Mouse (Mus musculus) CH12.LX (cell line): Measurements from ENCODE around the gene Begain. TPM values are rescaled to one million over a fixed set of nuclear protein-coding genes. Genes with fewer than 3 reads are reported as not detected.

Source experiments
- DNase-seq: peaks from one replicate; pipeline ENCODE4 v3.0.0-alpha.2; 2013; ENCODE audit errors: extremely low read depth
- H3K27ac ChIP-seq: 2 replicates; pipeline ENCODE4 v1.5.1; 2012; ENCODE audit warnings: low read depth, mild to moderate bottlenecking, control low read depth, moderate library complexity; ENCODE audit not compliant: insufficient read depth
- H3K27me3 ChIP-seq: replicated peaks from 2 replicates; pipeline ENCODE3; 2012; ENCODE audit warnings: inconsistent platforms
- H3K36me3 ChIP-seq, 2 experiments: replicated peaks in 1 of 2; 2 replicates each; pipeline versions ENCODE3 to v1.6.1; 2012; ENCODE audit warnings: inconsistent platforms in 1 of 2, low read length in 1 of 2, mild to moderate bottlenecking in 1 of 2, mixed read lengths in 1 of 2, moderate library complexity in 1 of 2; ENCODE audit not compliant: control insufficient read depth in 1 of 2, insufficient read depth in 1 of 2
- H3K4me1 ChIP-seq, 2 experiments: 2 replicates each; pipeline ENCODE4 v1.6.1; 2012; ENCODE audit warnings: inconsistent platforms in 1 of 2, moderate library complexity in 1 of 2; ENCODE audit not compliant: insufficient read depth in 2 of 2, control insufficient read depth in 1 of 2
- H3K4me2 ChIP-seq: 2 replicates; pipeline ENCODE4 v1.6.1; 2012; ENCODE audit warnings: low read depth, mild to moderate bottlenecking, control low read depth; ENCODE audit not compliant: poor library complexity, insufficient read depth, severe bottlenecking
- H3K4me3 ChIP-seq, 3 experiments: fragments of 150-350 bp in 1 of 3; sonication (generic) in 1 of 3; replicated peaks in 1 of 3; 2 replicates each; pipeline versions ENCODE3 to v1.5.1; 2011 to 2012; ENCODE audit warnings: low read depth in 2 of 3, low read length in 2 of 3, mild to moderate bottlenecking in 2 of 3, moderate library complexity in 2 of 3, control low read depth in 1 of 3, improper control_type of control experiment in 1 of 3, inconsistent platforms in 1 of 3, mixed read lengths in 1 of 3; ENCODE audit not compliant: poor library complexity in 1 of 3
- H3K79me2 ChIP-seq: replicated peaks from 2 replicates; pipeline ENCODE4 v1.6.1; 2012; ENCODE audit warnings: mild to moderate bottlenecking, moderate library complexity; ENCODE audit not compliant: control insufficient read depth, poor library complexity, insufficient read depth, severe bottlenecking; ENCODE audit errors: extremely low read depth
- H3K9ac ChIP-seq: 2 replicates; pipeline ENCODE4 v1.6.1; 2012; ENCODE audit warnings: low read depth, mild to moderate bottlenecking, control low read depth, moderate library complexity; ENCODE audit not compliant: insufficient read depth
- H3K9me3 ChIP-seq: replicated peaks from 2 replicates; pipeline ENCODE3; 2012; ENCODE audit warnings: low read length, inconsistent platforms, mixed read lengths
- CHD2 ChIP-seq: IDR thresholded peaks from 2 replicates; pipeline ENCODE4 v1.6.1; 2011; ENCODE audit warnings: low read length, improper control_type of control experiment
- CTCF ChIP-seq, 2 experiments: IDR thresholded peaks in 1 of 2; conservative IDR thresholded peaks in 1 of 2; 2 replicates each; pipeline ENCODE4 v1.5.1; 2011 to 2012; ENCODE audit warnings: low read depth in 2 of 2, low read length in 2 of 2, improper control_type of control experiment in 1 of 2, inconsistent platforms in 1 of 2, mild to moderate bottlenecking in 1 of 2, moderate library complexity in 1 of 2
- ELF1 ChIP-seq: IDR thresholded peaks from 2 replicates; pipeline ENCODE4 v1.6.1; 2014; ENCODE audit warnings: low read depth, mild to moderate bottlenecking, inconsistent platforms, low read length, improper control_type of control experiment
- JUN ChIP-seq: IDR thresholded peaks from 2 replicates; pipeline ENCODE4 v1.6.1; 2011; ENCODE audit warnings: low read depth, mild to moderate bottlenecking, low read length, improper control_type of control experiment, moderate library complexity; ENCODE audit not compliant: insufficient read depth
- MYC ChIP-seq: IDR thresholded peaks from 2 replicates; pipeline ENCODE4 v1.6.1; 2011; ENCODE audit warnings: low read depth, mild to moderate bottlenecking, improper control_type of control experiment, low read length
- NELFE ChIP-seq: IDR thresholded peaks from 2 replicates; pipeline ENCODE4 v1.6.1; 2011; ENCODE audit warnings: low read depth, low read length, improper control_type of control experiment
- PAX5 ChIP-seq: IDR thresholded peaks from 2 replicates; pipeline ENCODE4 v1.6.1; 2012; ENCODE audit warnings: low read length, inconsistent platforms, mixed read lengths
- RCOR1 ChIP-seq: conservative IDR thresholded peaks from 2 replicates; pipeline ENCODE4 v1.6.1; 2012; ENCODE audit warnings: low read depth, mild to moderate bottlenecking, inconsistent platforms, low read length, improper control_type of control experiment
- SIN3A ChIP-seq: IDR thresholded peaks from 2 replicates; pipeline ENCODE4 v1.6.1; 2012; ENCODE audit warnings: low read length, improper control_type of control experiment, inconsistent platforms
- USF1 ChIP-seq: IDR thresholded peaks from 2 replicates; pipeline ENCODE4 v1.6.1; 2014; ENCODE audit warnings: low read depth, mild to moderate bottlenecking, inconsistent platforms, low read length, improper control_type of control experiment
- USF2 ChIP-seq: conservative IDR thresholded peaks from 2 replicates; pipeline ENCODE4 v1.6.1; 2011; ENCODE audit warnings: low read depth, low read length, improper control_type of control experiment
- dilution Hi-C: fragments of 300-500 bp; cut with MboI; formaldehyde crosslinking; loops from 2 replicates; pipeline ENCODE4 v1.14.3; 2020; ENCODE audit warnings: low sequenced_read_pairs; ENCODE audit not compliant: extremely low pct_unique_long_range_greater_than_20kb, extremely low pct_ligation_motif_present
- in situ Hi-C: fragments of 300-500 bp; cut with MboI; formaldehyde crosslinking; loops from 3 replicates; pipeline ENCODE4 v1.14.3; 2019; ENCODE audit warnings: low sequenced_read_pairs, low pct_ligation_motif_present, low pct_unique_long_range_greater_than_20kb, mixed read lengths
- polyA plus RNA-seq: library from polyadenylated mRNA; unstranded; fragments of >175 nt; gene quantifications from 2 replicates; pipeline ENCODE4 v1.2.1, GENCODE M21; 2012; ENCODE audit warnings: low read depth; ENCODE audit not compliant: insufficient read length
- total RNA-seq, 2 experiments: library from RNA; depleted of rRNA; stranded (reverse); fragments of 300-350 nt in 1 of 2; fragments of >200 nt in 1 of 2; gene quantifications; 2 replicates each; pipeline ENCODE4 v1.2.3; 2012 to 2014

Gene Begain
- total and polyA plus RNA-seq, 3 experiments: 0.08 to 0.89 TPM; not detected in 1

DNA sequence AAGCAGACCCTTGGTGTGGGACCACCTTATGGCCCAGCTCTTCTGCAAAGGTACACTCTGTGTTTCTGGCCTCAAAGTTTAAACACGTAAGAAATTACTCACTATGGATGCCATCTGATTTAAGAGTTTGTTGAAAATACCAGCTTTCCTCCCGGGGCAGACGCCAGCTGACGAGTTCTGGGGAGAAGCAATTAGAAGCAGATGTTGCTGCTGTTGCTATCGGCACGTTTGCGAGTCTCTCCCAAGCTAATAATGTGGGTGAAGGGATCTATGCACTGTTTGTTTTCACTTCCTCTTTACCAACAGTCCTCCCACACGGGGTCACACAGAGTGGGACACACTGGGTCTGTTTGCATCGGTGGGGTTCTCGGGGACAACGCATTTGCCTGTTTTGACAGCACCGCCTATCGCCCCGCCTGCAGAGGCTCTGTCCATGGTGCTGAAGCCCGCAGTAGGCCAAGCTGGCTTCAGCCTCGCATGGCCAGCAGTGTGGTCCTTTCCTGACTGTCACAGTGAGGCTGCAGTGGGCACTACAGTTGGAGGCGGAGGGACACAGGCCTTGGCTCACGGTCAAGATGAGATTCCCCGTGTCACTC, 73.5 kb downstream of the Begain start:
- Histone ChIP-seq H3K27ac (no peak overlapping the region), H3K4me1 (peaks cover 0 to 9% of the 10 kb centered on the region in 2 experiments; a peak in 2 of 4 replicates), H3K4me2 (no peak overlapping the region), H3K4me3 (no peak overlapping the region), H3K9ac (no peak overlapping the region), H3K27me3 (no peaks in the 10 kb centered on the region), H3K79me2 (no peaks in the 10 kb centered on the region), H3K9me3 (no peaks in the 10 kb centered on the region), H3K36me3 (peaks cover 0 to 41% of the 10 kb centered on the region in 2 experiments)
- in situ Hi-C loops: no loop called here
- DNase-seq: peak; percentile 26
- dilution Hi-C loops: no loop called here
- no peak for TF ChIP-seq CTCF (conservative IDR thresholded peaks at IDR 0.05 in 1 of 2, IDR thresholded peaks at IDR 0.05 in 1 of 2; ENCODE audit: low read depth in 2 of 2, low read length in 2 of 2)
- TF ChIP-seq NELFE: no peak
- TF ChIP-seq PAX5: no peak
- TF ChIP-seq SIN3A: no peak
- no peak for TF ChIP-seq MYC

DNA sequence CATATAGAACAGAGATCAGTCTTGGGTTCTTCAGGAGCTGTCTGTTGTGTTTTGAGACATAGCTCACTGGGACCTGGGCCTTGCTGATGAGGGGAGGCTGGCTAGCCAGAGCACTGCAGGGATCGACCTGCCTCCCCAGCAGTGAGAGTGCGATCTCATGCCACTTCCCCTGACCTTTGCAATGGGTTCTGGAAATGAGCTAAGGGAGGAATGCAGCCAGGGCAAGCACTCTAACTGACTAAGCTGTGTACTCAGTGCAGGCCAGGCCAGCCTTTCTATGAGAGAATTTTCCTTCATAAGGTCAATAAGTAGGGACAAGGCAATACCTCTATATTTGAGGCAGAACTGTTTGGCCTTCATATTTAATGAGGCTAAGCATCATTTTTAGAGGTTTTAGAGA, 75.0 kb downstream of the Begain start:
- H3K27ac ChIP-seq: no peak overlapping the region
- no peak for DNase-seq
- H3K4me3 ChIP-seq: no peak overlapping the region
- in situ Hi-C loops: no loop called here
- H3K4me2 ChIP-seq: no peak overlapping the region
- dilution Hi-C loops: no loop called here
- H3K4me1 ChIP-seq: peaks cover 0 to 9% of the 10 kb centered on the region in 2 experiments; a peak in 2 of 4 replicates
- no peaks in the 10 kb centered on the region for H3K9me3 ChIP-seq
- no peak overlapping the region for H3K9ac ChIP-seq
- H3K79me2 ChIP-seq: no peaks in the 10 kb centered on the region
- H3K36me3 ChIP-seq: peaks cover 0 to 40% of the 10 kb centered on the region in 2 experiments
- TF ChIP-seq USF1 (no peak), ELF1 (no peak), CHD2 (no peak), RCOR1 (no peak)
- H3K27me3 ChIP-seq: no peaks in the 10 kb centered on the region

DNA sequence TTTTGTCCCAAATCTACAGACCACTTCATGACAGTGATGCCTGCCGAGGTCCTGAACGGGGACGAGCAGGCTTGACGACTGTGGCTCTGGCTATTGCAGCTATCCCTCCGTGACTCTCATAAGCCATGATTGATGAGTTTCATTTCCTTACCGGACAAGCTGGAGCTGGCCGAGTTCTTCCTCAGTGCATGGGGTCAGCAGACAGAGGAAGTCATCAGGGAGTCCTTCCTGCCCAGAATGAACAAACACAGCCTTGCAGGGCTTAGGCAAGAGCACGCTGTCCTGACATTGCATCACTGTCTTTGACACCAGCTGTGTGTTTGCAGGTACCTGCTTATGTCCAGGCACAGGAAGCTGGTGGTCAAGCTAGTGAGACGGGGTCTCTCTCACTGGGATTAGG, 77.6 kb downstream of the Begain start:
- no peak overlapping the region for H3K9ac ChIP-seq
- H3K4me2 ChIP-seq: no peak overlapping the region
- H3K36me3 ChIP-seq: peaks cover 0 to 29% of the 10 kb centered on the region in 2 experiments
- TF ChIP-seq USF2: no peak
- no peak for TF ChIP-seq USF1
- no peak for TF ChIP-seq NELFE
- no peak for TF ChIP-seq JUN
- no peak overlapping the region for H3K4me3 ChIP-seq
- no peak overlapping the region for H3K27ac ChIP-seq
- dilution Hi-C loops (no loop called here), in situ Hi-C loops (no loop called here)
- DNase-seq: no peak
- no peaks in the 10 kb centered on the region for H3K9me3 ChIP-seq
- no peaks in the 10 kb centered on the region for H3K79me2 ChIP-seq
- peaks cover 0 to 9% of the 10 kb centered on the region in 2 experiments; a peak in 2 of 4 replicates for H3K4me1 ChIP-seq
- no peaks in the 10 kb centered on the region for H3K27me3 ChIP-seq
